Mouse (Mus musculus) thymus, adult 2 months (tissue): ENCODE data around the gene Ksr2. TPM values are rescaled to one million over a fixed set of nuclear protein-coding genes. Genes with fewer than 3 reads are reported as not detected.

ENCODE experiments used
- DNase-seq: peaks from one replicate; pipeline ENCODE4 v3.0.0; 2021
- H3K27ac ChIP-seq: fragments of 200-500 bp; 2 replicates; pipeline ENCODE4 v1.5.1; 2012; ENCODE audit warnings: low read length, control low read depth; ENCODE audit not compliant: control insufficient read depth, insufficient read depth
- H3K27me3 ChIP-seq: fragments of 200-500 bp; 2 replicates; pipeline ENCODE4 v1.6.1; 2012; ENCODE audit warnings: mild to moderate bottlenecking, low read length, moderate library complexity, mixed read lengths; ENCODE audit not compliant: control insufficient read depth, insufficient read depth
- H3K36me3 ChIP-seq: fragments of 200-500 bp; 2 replicates; pipeline ENCODE4 v1.6.1; 2012; ENCODE audit warnings: mild to moderate bottlenecking, low read length, moderate library complexity; ENCODE audit not compliant: control insufficient read depth, insufficient read depth
- H3K4me1 ChIP-seq: fragments of 200-500 bp; replicated peaks from 2 replicates; pipeline ENCODE4 v1.6.1; 2012; ENCODE audit warnings: low read length; ENCODE audit not compliant: control insufficient read depth, insufficient read depth
- H3K4me3 ChIP-seq: fragments of 200-500 bp; 2 replicates; pipeline ENCODE4 v1.5.1; 2012; ENCODE audit warnings: mild to moderate bottlenecking, low read length, control low read depth, moderate library complexity; ENCODE audit not compliant: control insufficient read depth, insufficient read depth
- CTCF ChIP-seq: fragments of 200-500 bp; IDR thresholded peaks from 2 replicates; pipeline ENCODE4 v1.5.1; 2012; ENCODE audit warnings: mild to moderate bottlenecking, control low read depth, low read length, moderate library complexity, borderline replicate concordance; ENCODE audit not compliant: control insufficient read depth, poor library complexity, insufficient read depth; ENCODE audit errors: extremely low read depth
- POLR2A ChIP-seq: fragments of 200-500 bp; IDR thresholded peaks from 2 replicates; pipeline ENCODE4 v1.6.1; 2012; ENCODE audit warnings: mild to moderate bottlenecking, low read length, control low read depth, moderate library complexity; ENCODE audit not compliant: control insufficient read depth, poor library complexity, insufficient read depth; ENCODE audit errors: extremely low read depth
- WGBS: fragments of 180-500 bp; shearing (Covaris S2); methylation state at CpG from one replicate; pipeline ENCODE4 v1.1.7; 2018; 5-methylcytosine and 5-hydroxymethylcytosine counted together
- polyA plus RNA-seq: library from polyadenylated mRNA; depleted of rRNA; stranded (reverse); fragments of >200 nt; gene quantifications from 2 replicates; pipeline ENCODE4 v1.2.3, GENCODE M21; 2012

The Ksr2 gene
- polyA plus RNA-seq, 1 experiment, result 0.54 TPM

DNA sequence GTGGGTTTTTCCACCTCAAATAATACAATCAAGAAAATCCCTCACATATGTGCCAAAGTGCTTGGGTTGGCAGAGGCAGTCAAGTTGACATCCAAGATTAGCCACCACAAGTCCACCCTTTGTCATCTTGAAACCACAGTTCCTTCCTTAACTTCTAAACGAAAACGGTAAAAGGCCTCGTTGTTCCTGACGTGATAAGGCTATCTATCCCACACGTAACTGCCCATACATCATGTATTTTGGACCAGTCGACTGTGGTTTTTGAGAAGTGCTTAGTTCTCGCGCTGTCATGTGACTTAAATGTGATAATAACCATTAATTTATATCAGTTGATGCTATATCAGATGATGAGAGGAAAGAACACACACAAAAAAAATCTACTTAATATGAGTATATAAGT is 55.8 kb downstream of the Ksr2 start:
- H3K27me3 ChIP-seq, result no peaks in the 10 kb centered on the region; the same call in 1 of the 2 replicates
- TF ChIP-seq POLR2A (no peak), CTCF (no peak)
- WGBS, result 12% methylated on average over 8 of the region's 8 CpGs

DNA sequence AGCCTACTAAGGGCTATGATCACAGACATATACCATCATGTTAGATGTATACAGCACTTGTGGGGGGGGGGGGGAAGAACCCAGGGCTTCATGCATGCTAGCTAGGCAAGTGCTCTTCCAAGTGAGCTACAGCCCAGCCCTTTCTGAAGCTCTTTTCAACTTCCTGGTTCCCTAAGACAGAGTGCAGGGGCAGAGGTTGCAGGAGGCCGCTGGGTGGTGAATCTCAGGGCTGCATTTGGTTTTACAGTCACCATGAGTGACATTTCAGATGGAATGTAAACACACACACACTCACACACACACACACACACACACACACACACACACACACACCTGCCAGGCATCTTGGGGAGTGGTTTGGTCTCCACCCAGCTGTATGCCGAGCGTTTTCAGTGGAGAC is 67.4 kb downstream of the Ksr2 start:
- Histone ChIP-seq H3K36me3 (no peaks in the 10 kb centered on the region), H3K4me3 (no peak overlapping the region), H3K27ac (no peak overlapping the region), H3K4me1 (no peaks in the 10 kb centered on the region), H3K27me3 (no peaks in the 10 kb centered on the region)
- no peak for DNase-seq
- 84% methylated on average over 3 of the region's 3 CpGs for WGBS
- TF ChIP-seq CTCF, result no peak
- no peak for TF ChIP-seq POLR2A

More for the DNA sequence above, 55.8 kb downstream of the Ksr2 start:
- Histone ChIP-seq H3K27ac (no peak overlapping the region), H3K36me3 (no peaks in the 10 kb centered on the region), H3K4me1 (no peaks in the 10 kb centered on the region), H3K4me3 (no peak overlapping the region)
- DNase-seq, result no peak

DNA sequence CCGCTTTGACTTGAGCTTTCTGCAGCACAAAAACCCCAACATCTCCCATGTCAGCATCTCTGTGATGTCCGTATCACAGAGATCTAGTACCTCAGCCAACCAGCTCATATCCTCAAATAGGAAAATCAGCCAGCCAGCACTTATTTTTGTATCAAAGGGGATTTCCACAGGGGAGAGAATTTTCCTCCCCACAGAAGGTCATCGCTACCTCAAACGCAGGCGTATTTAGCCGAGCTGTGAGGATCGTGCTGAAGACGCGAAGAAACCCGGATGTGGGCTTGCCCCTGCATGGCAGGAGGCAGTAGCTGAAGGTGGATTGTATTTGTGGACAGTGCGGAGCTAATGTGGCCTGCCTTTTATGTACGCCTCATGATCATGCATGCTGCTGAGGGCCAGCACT is 67.8 kb downstream of the Ksr2 start:
- H3K27ac ChIP-seq, result no peak overlapping the region
- no peaks in the 10 kb centered on the region for H3K27me3 ChIP-seq
- DNase-seq, result no peak
- TF ChIP-seq CTCF, result no peak
- TF ChIP-seq POLR2A, result no peak
- no peaks in the 10 kb centered on the region for H3K4me1 ChIP-seq
- 83% methylated on average over 12 of the region's 12 CpGs for WGBS
- H3K4me3 ChIP-seq, result no peak overlapping the region
- no peaks in the 10 kb centered on the region for H3K36me3 ChIP-seq

DNA sequence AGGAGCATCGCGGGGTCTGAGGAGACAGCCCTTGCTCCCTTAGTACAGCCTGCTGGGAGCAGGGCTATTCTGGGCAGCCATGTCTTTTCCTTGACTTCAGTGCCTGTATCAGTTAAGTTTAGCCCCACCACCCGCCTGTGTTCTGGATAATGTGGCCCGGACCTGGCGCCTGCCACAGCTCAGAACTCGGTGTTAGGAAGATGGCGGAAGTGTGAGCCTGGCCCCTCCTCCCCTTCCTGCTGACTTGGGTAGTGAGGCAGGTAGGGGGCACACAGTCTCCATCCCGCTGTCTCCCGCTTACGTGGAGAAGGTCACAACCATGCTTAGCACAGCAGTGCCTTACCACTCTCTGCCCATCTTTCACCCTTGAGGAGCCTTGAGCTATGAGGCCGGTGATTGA is 68.2 kb downstream of the Ksr2 start:
- TF ChIP-seq CTCF (no peak), POLR2A (no peak)
- WGBS, result 88% methylated on average over 11 of the region's 11 CpGs
- H3K36me3 ChIP-seq, result no peaks in the 10 kb centered on the region
- DNase-seq, result no peak
- H3K4me1 ChIP-seq, result no peaks in the 10 kb centered on the region
- no peak overlapping the region for H3K4me3 ChIP-seq
- H3K27ac ChIP-seq, result no peak overlapping the region
- H3K27me3 ChIP-seq, result no peaks in the 10 kb centered on the region

DNA sequence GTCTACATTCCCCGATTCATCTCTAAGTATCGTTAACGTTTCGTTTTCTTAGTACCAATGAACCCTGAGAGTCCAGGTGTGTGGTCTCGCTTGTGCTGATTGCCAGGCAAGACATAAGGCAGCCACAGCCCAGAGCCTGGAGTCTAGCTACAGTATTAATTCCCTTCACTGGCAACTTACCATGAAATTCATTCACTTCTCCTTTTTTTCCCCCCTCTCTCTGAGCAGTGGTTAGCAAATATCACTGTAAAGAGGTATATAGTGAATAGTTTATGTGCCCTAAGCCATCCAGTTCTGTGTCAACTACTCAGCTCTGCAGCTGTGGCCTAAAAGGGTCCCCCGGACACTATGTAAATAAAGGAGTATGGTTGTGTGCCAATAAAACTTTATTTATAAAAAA is 71.6 kb downstream of the Ksr2 start:
- no peak for TF ChIP-seq CTCF
- no peak for TF ChIP-seq POLR2A
- Histone ChIP-seq H3K27ac (no peak overlapping the region), H3K27me3 (no peaks in the 10 kb centered on the region), H3K36me3 (no peaks in the 10 kb centered on the region), H3K4me1 (no peaks in the 10 kb centered on the region), H3K4me3 (no peak overlapping the region)
- DNase-seq, result no peak
- WGBS, result 60% methylated on average over 6 of the region's 6 CpGs

DNA sequence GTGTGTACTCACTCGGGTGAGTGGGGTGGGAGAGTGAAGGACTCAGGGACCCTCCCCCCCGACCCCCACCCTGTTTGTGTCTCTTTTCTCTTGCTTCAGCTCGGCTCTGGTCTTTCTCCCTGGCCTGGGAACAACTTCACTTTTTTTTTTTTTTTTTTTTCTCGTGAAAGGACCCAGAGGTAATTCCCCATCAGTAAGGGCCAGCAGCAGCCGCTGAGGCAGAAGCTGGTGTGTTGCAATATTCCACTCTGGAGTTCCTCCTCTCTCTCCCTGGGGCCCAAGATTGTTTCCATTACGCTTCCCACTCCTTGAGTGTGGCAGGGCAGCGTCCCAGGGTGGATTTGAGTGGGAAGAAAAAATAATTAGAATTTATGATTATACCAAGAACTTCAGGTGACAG is 72.3 kb downstream of the Ksr2 start:
- H3K27me3 ChIP-seq, result no peaks in the 10 kb centered on the region
- no peaks in the 10 kb centered on the region for H3K36me3 ChIP-seq
- H3K27ac ChIP-seq, result no peak overlapping the region
- no peak for DNase-seq
- H3K4me3 ChIP-seq, result no peak overlapping the region
- TF ChIP-seq CTCF, result no peak
- no peak for TF ChIP-seq POLR2A
- H3K4me1 ChIP-seq, result no peaks in the 10 kb centered on the region
- 65% methylated on average over 7 of the region's 7 CpGs for WGBS

DNA sequence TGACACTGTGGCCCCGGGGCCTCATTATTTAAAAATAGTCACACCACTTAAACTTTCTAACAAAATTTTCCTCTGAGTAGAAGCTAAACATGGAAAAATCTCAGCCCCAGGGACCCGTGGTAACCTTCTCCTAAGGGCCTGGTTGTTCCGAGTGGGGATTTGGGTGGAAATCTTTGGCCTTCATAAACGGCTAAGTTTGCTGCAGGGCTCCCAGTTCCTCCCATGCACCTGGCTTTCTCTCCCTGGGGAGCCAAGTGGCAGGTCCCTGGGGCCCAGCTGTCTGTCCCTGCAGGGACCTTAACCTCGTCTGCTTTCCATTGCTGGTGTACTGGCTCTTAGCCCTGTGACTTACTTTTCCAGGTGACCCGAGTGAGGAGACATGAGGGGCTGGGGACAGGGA is 74.4 kb downstream of the Ksr2 start:
- Histone ChIP-seq H3K27me3 (no peaks in the 10 kb centered on the region), H3K4me3 (no peak overlapping the region), H3K4me1 (no peaks in the 10 kb centered on the region), H3K27ac (no peak overlapping the region), H3K36me3 (no peaks in the 10 kb centered on the region)
- no peak for TF ChIP-seq POLR2A
- TF ChIP-seq CTCF, result no peak
- 87% methylated on average over 6 of the region's 6 CpGs for WGBS
- no peak for DNase-seq
